Mouse (Mus musculus) heart, postnatal 0 days (tissue): ENCODE measurements around the gene Smad3. TPM values are rescaled to one million over a fixed set of nuclear protein-coding genes. Genes with fewer than 3 reads are reported as not detected.

Source experiments
- ATAC-seq: fragments of 200-750 bp; cut with Nextera tagmentation; 2 replicates; pipeline ENCODE4 v1.8.0; 2017; ENCODE audit warnings: low read depth, moderate number of reproducible peaks, moderate library complexity; ENCODE audit not compliant: insufficient read depth
- DNase-seq: peaks from one replicate; pipeline ENCODE4 v3.0.0-alpha.2; 2016; ENCODE audit warnings: low spot score
- H3K27ac ChIP-seq: fragments of 300-500 bp; sonication (generic); 2 replicates; pipeline ENCODE4 v1.5.1; 2014; ENCODE audit warnings: low read depth, mild to moderate bottlenecking
- H3K27me3 ChIP-seq: fragments of 300-500 bp; sonication (generic); 2 replicates; pipeline ENCODE4 v1.6.1; 2014; ENCODE audit warnings: low read length, mixed read lengths; ENCODE audit not compliant: control insufficient read depth, insufficient read depth
- H3K36me3 ChIP-seq: fragments of 300-500 bp; sonication (generic); replicated peaks from 2 replicates; pipeline ENCODE4 v1.6.1; 2014; ENCODE audit warnings: low read length, mixed read lengths; ENCODE audit not compliant: control insufficient read depth, insufficient read depth
- H3K4me1 ChIP-seq: fragments of 300-500 bp; sonication (generic); 2 replicates; pipeline ENCODE4 v1.6.1; 2014; ENCODE audit warnings: antibody characterized with exemption; ENCODE audit not compliant: control insufficient read depth, insufficient read depth
- H3K4me2 ChIP-seq: fragments of 300-500 bp; sonication (generic); 2 replicates; pipeline ENCODE4 v1.6.1; 2014; ENCODE audit warnings: low read depth, mild to moderate bottlenecking, low read length, moderate library complexity
- H3K4me3 ChIP-seq: fragments of 300-500 bp; sonication (generic); 2 replicates; pipeline ENCODE4 v1.5.1; 2014; ENCODE audit warnings: low read depth, low read length
- H3K9ac ChIP-seq: fragments of 300-500 bp; sonication (generic); replicated peaks from 2 replicates; pipeline ENCODE4 v1.6.1; 2014; ENCODE audit warnings: low read depth, low read length, mixed read lengths
- H3K9me3 ChIP-seq: fragments of 300-500 bp; sonication (generic); replicated peaks from 2 replicates; pipeline ENCODE4 v1.6.1; 2016; ENCODE audit warnings: low read length; ENCODE audit not compliant: control insufficient read depth
- CTCF ChIP-seq: IDR thresholded peaks from 2 replicates; pipeline ENCODE4 v1.5.1; 2016; ENCODE audit warnings: antibody characterized with exemption, control low read depth, low read depth
- EP300 ChIP-seq: IDR thresholded peaks from 2 replicates; pipeline ENCODE4 v1.6.1; 2016; ENCODE audit warnings: antibody characterized with exemption, low read depth
- WGBS: fragments of 180-500 bp; shearing (Covaris S2); extraction: QIAGEN DNeasy Blood & Tissue Kit; methylation state at CpG from one replicate; pipeline ENCODE4 v1.1.7; 2014; 5-methylcytosine and 5-hydroxymethylcytosine counted together
- polyA plus RNA-seq: library from polyadenylated mRNA; unstranded; fragments of >200 nt; fragmentation: Nextera tagmentation; extraction: Ambion mirVana; gene quantifications from 2 replicates; pipeline ENCODE4 v1.2.1, GENCODE M21; 2015
- total RNA-seq: library from RNA; depleted of rRNA; stranded (reverse); fragments of >200 nt; gene quantifications from 2 replicates; pipeline ENCODE4 v1.2.3, GENCODE M21; 2014; ENCODE audit warnings: low replicate concordance

Gene Smad3
- total and polyA plus RNA-seq, 2 experiments from 2014 or later = 6.0 to 30.2 TPM

DNA sequence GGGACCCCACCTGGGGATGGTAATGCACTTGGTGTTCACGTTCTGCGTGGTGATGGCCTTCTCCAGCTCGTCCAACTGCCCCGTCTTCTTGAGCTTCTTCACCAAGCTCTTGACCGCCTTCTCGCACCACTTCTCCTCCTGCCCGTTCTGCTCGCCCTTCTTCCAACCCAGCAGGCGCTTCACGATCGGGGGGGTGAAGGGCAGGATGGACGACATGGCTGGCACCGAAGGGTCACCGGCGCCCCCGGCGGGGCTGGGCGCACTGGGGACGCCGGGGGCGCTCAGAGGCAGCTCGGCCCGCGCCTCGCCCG lies 377 bp downstream of the Smad3 start:
- 0% methylated on average over 25 of the region's 26 CpGs for WGBS
- Histone ChIP-seq H3K4me2 (peak overlapping the region; percentile 99), H3K4me3 (peak overlapping the region; percentile 80), H3K9ac (peak overlapping the region; percentile 83), H3K9me3 (0 out of 2 replicates have a peak, but pooled peaks cover 3% of the 10 kb centered on the region), H3K4me1 (peaks cover 43% of the 10 kb centered on the region), H3K36me3 (no peaks in the 10 kb centered on the region), H3K27me3 (no peaks in the 10 kb centered on the region), H3K27ac (peak overlapping the region; percentile 93)
- ATAC-seq (no peak), DNase-seq (peak; percentile 27)
- TF ChIP-seq EP300 (no peak), CTCF (no peak)

DNA sequence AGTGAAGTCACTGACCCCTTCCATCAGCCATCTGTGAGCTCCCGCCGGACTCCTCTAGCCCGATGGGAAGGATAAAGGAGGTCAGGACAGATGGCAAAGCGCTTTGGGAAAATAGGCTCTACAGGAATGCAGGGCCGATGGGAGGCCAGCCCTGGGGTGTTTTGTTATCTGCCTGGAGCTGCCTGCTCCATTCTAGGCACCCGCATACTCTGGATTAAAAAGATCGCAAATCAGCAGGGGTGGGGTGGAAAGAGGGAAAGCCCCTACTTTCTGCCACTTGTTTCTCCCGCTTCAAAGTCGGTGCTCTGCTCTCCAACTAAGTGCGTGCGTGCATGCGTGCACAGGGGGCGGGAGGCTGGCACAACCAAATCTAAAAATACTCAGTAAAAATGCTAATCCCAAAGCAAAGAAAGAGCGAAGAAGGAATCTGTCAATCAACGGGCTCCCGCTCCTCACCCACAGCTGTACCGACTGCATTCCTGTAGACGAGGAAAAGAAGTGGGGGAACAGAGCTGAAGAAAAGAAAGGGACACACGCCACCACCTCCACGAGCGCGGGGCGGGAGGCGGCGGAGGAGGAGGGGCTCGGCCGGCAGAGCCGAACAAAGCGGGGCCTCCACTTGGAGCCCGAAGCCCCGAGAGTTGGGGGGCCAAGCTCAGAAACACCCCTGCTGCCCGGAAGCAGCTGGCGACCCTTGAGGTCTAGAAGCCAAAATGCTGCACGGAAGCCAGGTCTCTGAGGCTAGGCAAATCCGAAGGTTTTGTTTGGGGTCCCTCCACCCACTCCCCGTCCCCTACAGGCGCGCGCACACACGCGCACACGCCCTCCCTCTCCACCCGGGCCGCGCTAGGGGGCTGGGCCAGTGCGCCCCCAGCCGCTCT lies 973 bp downstream of the Smad3 start:
- peaks cover 43% of the 10 kb centered on the region for H3K4me1 ChIP-seq
- no peak for TF ChIP-seq CTCF
- no peak for TF ChIP-seq EP300
- WGBS = under 1% methylated on average over 46 of the region's 47 CpGs

DNA sequence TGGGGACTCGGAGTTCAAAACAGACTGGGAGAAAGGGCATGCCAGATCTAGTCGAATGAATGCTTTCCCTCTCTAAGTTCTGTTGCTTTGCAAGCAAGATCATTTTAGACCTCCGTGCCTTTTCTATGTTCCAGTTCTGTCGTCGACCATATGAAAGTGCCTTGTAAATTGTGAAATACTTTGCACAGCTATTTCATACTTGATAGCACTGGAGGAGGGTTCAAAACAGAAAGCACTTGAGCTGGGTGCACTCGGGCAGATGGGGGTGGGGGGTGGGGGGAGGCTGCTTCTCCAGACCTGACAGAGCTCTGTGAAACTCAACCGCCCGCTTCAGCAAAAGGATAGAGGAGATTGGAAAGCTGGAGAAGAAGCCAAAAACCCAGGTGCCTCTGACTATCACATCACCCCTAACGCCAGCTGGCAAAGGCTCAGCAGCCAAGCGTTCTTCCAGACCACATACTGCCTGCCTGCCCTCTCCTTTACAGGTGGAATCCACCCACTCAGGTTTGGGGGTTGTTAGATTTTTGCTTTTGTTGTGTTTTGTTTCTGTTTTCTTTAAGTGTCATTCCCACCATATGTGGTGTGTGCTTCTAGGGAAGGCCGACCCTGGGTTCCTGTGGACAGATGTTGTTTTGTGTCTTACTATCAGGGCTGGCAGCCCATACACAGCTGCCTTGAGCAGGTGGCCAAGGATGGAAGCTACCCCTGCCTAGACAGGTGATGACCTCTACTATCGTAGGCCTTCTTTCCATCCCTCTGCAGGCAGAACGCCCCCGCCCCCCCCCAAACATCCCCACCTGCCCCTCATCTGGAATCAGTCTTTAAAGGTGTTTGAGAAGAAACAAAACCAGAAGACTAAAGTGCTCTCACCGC lies 1.9 kb downstream of the Smad3 start:
- 15% methylated on average over 15 of the region's 15 CpGs for WGBS
- peak overlapping the region; percentile 93 for H3K27ac ChIP-seq
- peak overlapping the region; percentile 80 for H3K4me3 ChIP-seq
- ATAC-seq (no peak), DNase-seq (peak; percentile 41)
- peak overlapping the region; percentile 99 for H3K4me2 ChIP-seq
- H3K4me1 ChIP-seq = peaks cover 43% of the 10 kb centered on the region
- no peaks in the 10 kb centered on the region for H3K9me3 ChIP-seq
- no peak for TF ChIP-seq EP300
- no peak for TF ChIP-seq CTCF
- H3K9ac ChIP-seq = peak overlapping the region; percentile 83; the same call in 1 of the 2 replicates
- no peaks in the 10 kb centered on the region for H3K36me3 ChIP-seq
- no peaks in the 10 kb centered on the region for H3K27me3 ChIP-seq

More for the DNA sequence above, 973 bp downstream of the Smad3 start:
- DNase-seq (peak; percentile 28), ATAC-seq (peak; percentile 8; the same call in 1 of the 2 replicates)
- Histone ChIP-seq H3K9me3 (0 out of 2 replicates have a peak, but pooled peaks cover 3% of the 10 kb centered on the region), H3K4me3 (peak overlapping the region; percentile 80), H3K4me2 (peak overlapping the region; percentile 99), H3K27ac (peak overlapping the region; percentile 93), H3K36me3 (no peaks in the 10 kb centered on the region), H3K9ac (peak overlapping the region; percentile 83), H3K27me3 (no peaks in the 10 kb centered on the region)

DNA sequence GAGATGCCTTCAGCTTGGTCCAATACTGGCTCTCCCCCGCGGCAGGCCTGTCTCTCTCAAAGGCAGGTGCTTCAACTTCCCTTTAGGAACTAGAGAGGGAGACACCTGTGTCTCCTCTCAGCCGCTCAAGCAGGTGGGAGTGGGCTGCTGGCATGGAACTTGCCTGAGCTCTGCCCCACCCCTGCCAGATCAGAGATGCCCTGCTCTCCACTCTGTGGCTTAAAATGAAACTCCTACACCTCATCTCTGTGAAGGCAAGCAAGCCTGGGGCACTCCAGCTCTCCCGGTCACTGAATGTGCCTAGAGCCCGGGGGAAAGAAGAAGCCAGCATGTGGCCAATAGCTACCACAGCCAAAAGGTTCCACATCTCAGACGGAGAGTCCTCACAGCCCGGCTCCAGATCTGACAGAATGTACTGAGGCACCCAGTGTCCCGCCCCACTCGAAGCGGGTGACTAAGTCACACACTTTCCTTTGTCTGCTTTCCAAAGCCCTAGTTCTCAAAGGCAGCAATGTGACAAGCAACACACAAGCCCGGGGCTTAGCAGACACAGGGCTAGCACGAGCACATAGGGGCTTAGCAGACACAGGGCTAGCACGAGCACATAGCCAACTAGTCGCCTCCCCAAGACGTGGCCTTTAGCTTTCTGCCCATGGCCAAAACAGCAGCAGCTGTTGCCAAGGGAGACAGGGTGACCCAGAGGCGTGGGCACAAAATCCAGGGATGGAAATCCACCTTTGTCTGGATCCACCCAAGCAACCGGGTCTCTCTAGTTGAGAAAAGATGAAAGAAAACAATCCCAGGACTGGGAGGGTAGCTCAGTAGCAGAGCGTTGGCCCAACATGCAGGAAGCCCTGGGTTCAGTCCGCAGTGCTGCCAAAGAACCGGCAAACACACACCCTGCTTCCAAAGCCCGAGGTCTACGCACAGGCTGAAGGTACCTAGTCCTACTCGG lies 3.0 kb downstream of the Smad3 start:
- DNase-seq = no peak

DNA sequence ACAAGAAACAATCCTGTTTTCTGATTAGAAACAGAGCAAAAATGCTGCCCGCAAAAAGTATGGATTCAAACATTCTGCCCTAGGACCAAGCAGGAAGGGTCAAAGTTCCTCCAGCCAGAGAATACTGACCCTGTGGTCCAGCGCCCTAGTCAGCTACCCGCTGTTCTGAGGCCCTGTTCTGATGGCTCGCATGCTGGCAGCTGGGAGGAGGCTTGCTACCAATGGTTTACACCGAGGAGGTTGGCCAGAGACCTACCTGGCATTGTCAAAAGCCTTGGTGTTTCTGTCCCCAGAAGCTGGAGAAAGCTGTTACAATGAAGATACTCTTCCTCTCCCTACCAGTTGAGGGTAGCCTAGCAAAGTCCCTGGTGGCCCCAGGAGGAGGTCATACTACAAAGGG lies 3.8 kb downstream of the Smad3 start:
- TF ChIP-seq CTCF (no peak), EP300 (no peak)
- no peak for ATAC-seq
- Histone ChIP-seq H3K4me1 (peaks cover 62% of the 10 kb centered on the region), H3K4me2 (peak overlapping the region; percentile 99; the same call in 1 of the 2 replicates), H3K9me3 (no peaks in the 10 kb centered on the region), H3K27me3 (no peaks in the 10 kb centered on the region), H3K4me3 (no peak overlapping the region), H3K27ac (no peak overlapping the region), H3K9ac (no peak overlapping the region), H3K36me3 (no peaks in the 10 kb centered on the region)
- DNase-seq = no peak
- WGBS = 80% methylated on average over 5 of the region's 5 CpGs

More for the DNA sequence above, 3.0 kb downstream of the Smad3 start:
- Histone ChIP-seq H3K9ac (peak overlapping the region; percentile 30; the same call in 1 of the 2 replicates), H3K27ac (peak overlapping the region; percentile 93), H3K9me3 (no peaks in the 10 kb centered on the region), H3K27me3 (no peaks in the 10 kb centered on the region), H3K36me3 (no peaks in the 10 kb centered on the region), H3K4me3 (peak overlapping the region; percentile 80), H3K4me2 (peak overlapping the region; percentile 99), H3K4me1 (peaks cover 54% of the 10 kb centered on the region)
- no peak for ATAC-seq
- 34% methylated on average over 23 of the region's 23 CpGs for WGBS
- TF ChIP-seq EP300 (no peak), CTCF (no peak)
